Mouse (Mus musculus): Measurements from ENCODE around the gene Gnb1l.

Gene Gnb1l

DNA sequence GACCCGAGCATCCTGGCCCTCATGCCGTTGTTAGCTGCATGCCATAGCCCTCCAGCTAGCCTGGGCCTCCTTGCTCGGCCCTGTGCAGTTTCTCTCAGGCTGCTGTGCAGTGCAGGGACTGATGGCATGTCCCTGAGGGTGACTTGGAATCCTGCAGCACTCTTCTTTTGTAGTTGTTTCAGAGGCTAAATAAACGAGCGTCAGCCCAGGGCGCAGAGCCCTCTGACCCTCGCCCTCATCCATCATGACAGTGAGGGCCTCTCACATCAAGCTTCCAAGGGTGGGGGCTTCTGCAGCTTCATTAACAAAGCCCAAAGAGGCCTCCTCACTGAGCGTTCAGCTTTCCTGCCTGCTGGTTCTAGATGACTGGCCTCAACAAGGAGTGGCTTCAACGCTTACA lies 53.1 kb downstream of the Gnb1l start:
- no peak for DNase-seq

DNA sequence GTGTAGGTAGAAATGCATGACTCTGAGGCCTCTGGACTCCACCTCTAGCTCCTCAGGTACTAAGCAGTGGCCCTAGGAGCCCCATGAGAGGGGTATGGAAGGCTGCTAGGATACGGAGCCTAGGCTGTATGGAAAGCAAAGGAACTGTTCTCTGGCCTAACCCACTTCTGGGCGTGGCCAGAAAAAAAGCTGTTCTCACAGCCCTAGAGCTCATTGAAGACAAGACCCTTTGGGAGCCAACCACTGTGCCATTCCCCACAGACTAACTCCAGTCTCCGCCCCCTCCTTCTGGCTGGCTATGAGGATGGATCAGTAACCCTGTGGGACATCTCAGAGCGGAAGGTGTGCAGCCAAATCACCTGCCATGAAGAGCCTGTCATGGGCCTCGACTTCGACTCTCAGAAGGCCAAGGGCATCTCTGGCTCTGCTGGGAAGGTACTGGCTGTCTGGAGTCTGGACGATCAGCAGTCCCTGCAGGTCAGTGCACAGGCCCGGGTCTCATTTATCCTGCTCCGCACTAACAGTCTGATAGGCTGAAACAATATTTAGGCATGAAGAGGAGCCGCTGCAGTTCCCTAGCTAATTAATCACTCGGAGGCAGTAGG lies 53.7 kb downstream of the Gnb1l start:
- no peak for DNase-seq

DNA sequence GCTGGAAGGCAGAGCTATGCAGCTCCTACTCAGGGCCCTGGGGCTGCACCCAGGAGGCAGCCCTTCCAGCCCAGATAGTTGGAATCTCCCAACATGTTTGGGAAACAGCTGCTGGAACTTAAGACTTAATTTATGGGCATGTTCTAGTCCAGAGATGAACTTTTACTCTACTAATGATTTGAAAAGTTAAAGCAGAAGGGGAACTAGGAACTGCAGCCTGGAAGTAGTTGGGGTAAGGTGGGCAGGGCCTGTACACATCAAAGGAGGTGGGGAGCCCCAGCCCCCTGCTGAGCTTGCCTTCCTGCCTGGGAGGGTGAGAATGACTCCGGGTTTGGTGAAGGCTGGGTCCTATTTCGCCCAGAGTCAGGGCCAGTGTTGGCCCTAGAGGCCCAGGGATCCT lies 56.2 kb downstream of the Gnb1l start:
- DNase-seq, result no peak

DNA sequence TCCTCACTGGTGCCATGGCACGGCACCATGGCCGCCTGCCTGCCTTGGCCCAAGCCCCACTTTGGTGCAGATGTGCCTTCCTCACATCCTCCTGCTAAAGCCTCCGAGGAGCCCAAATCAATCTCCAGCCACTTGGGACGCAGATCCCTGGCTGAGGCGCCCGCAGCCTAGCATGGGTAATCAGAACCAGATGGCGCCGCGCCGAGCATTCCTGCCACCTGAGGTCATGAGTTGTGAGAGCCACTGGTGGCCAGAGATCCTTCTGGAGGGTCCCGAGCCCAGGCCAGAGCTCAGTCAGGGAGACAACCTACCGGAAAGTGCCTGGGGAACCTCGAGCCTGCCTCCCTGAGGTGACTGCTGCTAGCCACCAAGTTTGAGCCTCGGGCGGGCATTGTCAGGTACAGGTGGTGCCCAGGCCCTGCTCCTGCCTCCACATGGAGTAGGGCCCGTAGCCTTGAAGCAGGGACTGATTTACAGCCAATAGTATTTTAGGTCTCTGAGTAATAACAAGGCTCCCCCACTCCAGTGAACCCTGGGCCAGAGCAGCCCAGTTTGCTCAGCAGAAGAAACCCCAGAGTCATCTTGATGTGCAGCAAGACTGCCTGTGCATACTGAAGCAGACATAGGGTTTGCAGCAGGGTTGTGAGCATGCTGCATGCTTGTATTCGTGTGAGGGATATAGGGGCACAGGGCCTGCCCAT lies 56.9 kb downstream of the Gnb1l start:
- DNase-seq, result no peak

DNA sequence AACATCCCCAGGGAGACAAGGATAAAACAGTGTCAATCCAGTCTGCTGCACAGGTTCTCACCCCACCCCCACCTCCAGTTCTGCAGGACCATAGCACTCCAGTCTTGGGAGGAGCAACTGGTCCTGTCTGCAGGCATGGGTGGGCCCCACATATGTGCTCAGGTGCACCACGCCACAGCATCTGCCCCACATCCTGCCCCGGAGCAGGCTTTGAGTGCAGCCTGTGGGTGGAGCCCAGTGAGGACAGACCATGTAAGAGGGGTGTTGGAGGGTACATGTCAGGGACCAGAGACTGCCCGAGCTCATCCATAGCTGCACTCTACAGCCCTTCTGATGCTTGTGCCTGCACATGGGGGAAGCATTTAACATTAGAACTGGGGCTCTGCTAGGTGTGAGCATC lies 57.9 kb downstream of the Gnb1l start:
- DNase-seq, result no peak

DNA sequence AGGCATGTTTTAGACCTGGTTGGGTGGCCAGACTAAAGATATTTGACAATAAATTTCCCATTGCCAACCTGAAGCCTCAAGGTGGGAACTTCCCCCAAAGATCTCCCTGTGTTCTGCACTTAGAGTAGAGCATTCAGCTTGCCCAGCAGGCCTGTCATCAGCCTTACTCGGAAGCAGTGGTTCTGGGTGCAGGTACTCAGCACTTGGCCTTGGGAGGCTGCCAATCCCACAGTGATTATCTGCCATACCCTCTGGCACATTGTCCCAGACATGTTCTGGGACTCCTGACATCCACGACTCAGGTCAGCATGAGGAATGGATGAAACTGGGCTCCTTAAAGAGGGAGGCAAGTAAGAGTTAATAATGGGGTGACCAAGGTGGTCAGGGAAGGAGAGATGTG lies 66.0 kb downstream of the Gnb1l start:
- no peak for DNase-seq

DNA sequence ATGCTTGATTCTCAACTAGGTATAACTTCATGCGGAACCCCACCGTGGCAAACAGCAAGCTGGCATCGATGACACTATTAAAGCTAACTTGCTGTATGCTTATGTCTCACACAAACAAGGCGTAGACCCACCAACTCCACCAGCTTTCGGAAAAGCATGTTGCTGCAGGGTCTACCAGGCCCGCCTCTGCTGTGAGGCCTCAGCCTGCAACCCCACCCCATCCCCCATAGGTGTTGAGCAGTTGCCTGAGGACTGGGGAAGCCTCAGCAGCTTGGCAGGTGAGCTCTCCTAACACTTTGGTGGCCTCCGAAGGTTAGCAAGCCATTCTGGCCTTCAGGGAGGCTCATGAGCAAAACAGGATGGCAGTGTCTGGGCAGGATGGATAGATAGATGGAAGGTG lies 70.1 kb downstream of the Gnb1l start:
- DNase-seq, result no peak

DNA sequence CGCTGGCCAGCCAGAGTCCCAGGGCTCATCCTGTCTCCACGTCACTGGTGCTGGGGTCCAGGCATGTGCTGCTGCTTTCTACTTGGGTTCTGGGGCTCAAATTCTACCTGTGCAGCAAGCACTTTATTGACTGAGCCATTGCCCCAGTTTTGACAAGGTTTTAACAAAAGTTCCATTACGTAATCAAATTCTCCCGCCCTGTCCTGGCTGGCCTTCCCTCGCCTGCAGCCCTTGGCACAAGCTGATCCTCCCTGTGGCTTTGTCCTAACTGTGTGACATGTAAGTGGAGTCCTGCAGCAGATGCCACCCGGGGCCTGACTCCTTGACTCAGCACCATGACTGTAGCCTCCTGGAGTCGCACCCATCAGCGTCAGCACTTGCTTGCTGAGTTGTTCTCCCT lies 75.7 kb downstream of the Gnb1l start:
- no peak for DNase-seq

DNA sequence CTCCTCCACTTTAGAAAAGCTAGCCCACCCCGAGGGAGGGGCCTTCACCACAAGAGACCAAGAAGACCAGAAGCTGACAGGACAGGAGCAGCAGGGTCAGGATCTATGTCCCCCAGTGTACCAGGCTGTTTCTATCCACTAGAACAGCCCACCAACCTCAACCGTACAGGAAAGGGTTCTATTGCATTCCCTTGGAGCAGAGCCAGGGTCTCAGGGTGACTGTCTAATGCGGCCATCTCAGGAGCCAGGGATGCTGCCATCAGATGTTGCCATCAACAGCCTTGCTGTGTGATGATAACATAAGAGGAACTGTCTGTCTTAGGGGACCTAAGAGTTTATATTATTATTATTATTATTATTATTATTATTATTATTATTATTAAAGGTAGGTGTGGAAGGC lies 78.6 kb downstream of the Gnb1l start:
- no peak for DNase-seq

DNA sequence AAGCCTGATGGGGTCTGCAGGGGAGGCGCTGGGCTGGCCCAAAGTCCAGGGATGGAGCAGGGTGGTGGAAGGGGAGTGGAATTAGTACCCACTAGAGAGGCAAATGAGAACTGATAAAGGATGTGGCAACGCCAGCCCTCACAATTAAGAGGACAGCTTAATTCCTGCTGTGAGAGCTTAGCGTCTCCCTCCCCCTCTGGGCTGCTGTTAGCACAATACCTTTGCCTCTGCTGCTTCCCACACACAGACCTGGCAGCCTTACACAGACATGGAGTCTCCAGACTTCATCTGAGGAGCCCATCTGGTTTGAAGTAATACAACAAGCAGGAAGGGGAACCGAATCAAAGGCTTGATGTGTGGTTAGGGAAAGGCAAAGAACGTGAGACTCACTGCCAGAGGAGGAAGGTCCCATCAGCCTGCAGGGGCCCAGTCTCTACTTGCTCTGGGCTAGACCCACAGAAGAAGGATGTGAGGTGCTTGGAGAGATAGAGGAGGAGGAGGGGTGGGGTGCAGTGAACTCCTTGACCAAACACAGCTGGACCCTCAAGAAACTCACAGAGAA lies 79.2 kb downstream of the Gnb1l start:
- no peak for DNase-seq

DNA sequence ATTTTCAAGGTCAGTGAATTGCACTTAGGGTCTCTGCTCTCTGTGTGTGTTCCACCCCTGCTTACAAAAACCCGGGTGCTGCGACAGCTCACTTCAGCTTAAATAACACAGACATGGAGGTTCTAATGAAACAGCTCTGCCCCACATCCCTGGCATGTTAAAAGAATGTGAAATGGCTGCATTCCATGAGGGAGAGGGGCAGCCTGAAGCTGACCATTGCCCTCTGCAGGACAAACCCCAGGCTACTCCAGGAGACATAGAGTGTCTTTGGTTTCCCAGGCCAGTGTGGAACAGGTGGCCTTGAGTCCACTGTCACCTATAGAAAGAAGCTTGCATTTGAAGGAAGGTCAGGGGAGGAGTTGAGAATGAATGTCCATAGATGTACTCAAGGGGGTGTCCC lies 81.9 kb downstream of the Gnb1l start:
- DNase-seq, result no peak

DNA sequence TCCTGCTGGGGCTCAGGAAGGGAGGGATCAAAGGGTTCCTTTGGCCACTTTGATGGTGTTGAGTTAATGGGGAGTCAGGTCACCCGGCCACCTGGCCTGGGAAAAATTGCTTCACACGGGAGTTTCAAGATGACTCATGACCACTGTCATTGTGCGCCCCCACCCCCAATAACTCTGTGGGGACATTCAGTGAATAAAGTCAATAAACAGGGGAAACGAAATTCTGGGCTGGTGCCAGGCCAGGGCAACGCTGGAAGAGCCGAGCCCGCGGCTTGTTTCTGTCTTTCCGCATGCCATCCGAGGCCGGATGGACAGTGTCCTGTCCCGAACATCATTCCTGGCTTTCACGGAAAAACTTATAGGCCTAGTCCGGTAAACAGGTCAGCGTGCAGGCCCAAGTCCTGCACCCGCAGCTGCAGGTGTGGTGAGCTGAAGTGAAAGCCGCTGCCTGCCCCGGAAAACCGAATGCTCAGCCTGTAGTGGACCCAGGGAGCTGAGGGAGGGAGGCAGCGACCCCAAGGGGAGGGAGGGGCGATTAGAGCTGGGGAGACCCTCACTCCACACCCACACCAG lies 82.6 kb downstream of the Gnb1l start:
- DNase-seq, result no peak

DNA sequence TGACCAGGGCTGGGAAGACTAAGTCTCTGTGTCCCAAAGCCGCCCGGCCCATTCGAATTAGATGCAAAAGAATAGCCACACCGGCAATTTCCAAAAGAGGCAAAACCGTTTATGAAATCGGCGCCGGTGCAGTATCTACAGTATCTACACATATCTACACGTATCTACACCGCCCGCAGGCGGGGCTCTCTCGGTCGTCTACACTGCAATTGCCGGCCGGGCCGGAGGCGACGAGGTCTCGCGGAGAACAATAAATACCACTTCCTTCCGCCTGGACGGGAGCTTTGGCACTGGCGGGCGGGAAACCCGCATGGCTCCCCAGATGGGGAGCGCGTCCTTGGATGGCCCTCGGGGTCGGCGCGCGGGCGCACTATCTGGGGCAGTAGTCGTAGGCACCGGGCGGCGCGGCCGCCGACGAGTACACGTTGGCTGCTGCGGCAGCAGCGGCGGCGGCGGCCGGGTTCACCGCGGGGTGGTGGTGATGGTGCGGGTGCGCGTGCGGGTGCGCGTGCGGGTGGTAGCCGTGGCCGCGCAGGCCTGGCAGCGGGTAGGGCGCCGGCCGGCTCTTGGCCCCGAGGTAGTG lies 83.2 kb downstream of the Gnb1l start:
- DNase-seq, result no peak

DNA sequence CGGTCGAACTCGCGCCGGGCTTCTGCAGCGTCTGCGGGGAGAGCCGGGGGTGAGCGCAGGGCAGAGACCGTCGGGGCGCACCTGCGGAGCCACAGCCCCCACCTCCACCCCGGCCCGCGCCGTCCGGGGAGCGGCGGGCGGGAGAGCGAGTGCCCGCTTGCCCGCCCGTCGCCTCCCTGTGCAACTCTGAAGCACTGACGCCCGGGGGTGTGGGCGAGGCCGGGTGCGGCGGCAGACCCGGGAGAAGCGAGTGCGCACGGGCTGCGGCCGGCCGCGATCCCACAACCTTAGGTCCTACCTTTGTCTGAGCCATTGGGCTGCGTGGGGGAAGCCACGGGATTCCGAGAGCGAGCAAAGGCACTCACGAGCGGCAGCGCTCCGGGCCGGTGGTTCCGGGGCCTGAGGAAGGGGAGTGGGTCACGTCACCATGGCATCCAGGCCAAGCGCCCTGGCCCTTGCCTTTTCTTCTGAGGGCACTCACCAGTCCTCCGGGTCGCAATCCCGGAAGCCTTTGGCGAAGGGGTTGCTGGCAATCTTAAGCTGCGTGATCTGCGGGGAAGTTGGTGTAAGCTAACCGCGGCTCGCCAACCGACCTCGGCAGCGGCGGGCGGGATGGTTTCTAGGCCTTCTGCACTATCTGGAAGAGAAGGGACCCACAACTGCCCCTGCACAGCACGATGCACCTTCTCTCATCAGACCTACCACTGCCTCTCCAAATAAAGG lies 84.1 kb downstream of the Gnb1l start:
- no peak for DNase-seq

DNA sequence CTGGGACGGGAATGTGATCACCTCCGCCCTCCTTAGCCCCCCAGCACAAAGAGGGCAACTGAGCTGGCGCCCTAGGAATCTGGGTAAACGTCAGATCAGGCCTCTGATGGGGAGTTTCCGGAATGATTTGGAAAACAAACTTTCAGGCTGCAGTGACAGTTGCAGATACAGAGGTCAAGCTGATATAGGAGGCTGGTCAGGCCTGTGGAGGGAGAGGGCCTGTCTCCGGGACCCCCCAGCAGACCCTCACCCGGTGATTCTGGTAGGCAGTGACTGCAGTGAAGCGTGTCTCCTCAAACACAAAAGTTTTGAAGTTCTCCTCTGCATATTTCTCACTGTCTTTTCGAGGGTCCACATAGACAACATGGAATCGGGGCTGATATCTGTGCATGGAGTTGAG lies 84.7 kb downstream of the Gnb1l start:
- no peak for DNase-seq

DNA sequence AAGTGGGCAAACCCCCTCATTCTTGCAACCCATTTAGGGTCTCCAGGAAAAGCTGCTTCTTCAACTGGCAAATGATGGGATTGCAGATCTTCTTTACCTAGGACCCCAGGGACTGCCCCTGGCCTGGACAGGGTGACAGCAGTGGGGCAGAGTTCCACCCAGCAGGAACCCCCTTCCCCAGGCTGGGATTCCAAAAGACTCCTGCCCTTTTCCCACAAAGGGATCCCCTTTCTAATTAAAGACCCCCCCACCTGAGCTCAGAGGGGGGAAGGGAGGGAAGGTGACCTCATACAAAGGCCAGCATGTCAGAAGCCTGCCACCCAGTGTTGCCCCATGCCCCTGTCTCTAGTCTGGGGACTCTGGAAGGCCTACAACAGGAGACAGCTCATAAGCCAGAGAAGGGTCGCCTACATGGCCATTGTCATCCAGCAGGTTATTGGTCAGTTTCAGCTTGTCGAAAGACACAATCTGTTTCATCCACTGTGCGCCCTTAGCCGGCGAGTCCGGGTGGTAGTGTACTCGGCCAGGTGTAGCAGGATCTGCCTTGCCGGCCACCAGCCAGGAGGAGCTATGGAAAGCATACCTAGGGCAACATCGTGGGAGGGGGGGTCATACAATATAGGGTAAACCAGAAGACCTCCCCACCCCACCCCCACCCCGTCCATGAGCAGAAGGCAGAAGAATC lies 85.3 kb downstream of the Gnb1l start:
- no peak for DNase-seq

DNA sequence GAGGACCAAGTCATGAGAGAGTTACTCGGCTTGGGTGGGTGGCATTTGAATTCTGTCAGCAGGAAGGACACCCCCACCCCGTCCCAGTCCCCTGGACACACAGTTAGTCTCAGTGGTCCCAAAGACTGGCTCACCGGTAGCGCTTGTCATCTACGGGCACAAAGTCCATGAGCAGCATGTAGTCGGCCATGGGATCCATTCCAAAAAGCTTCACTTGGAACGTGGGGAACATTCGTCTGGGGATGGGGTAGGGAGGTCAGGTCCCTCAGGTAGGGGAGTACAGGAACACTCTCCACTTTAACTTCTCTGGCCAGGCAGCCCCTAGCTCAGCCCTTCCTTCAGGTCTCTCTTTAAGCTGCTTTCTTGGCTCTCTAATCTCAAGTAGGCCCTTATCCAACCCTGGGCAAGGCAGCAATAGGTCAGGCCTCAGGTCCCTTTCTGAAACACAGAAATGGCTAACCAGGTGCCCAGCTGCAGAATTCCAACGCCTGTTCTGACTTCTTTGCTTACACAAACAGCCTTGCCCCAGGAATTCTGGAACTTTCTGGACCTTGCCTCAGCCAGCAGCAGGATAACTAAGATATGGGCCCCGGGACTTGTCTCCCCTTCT lies 86.5 kb downstream of the Gnb1l start:
- no peak for DNase-seq

DNA sequence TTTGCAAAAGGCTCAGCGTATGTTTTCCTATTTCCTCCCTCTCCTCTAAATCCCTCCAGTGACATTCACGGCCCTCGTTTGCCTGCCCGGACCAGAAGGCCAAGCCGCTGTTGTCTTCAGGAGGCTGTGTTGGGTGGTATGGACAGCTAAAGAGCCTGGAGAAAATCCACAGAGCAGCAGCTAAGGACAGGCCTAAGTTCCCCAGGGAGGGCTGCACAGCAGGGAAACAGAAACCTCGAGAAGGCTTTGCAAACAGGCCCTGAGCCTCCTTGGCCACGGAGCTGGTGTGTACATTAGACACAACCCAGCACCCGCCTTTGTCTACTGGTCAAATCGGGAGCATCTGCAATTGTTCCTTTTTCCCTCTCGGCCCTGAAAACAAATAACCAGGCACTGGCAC lies 87.2 kb downstream of the Gnb1l start:
- DNase-seq, result no peak

DNA sequence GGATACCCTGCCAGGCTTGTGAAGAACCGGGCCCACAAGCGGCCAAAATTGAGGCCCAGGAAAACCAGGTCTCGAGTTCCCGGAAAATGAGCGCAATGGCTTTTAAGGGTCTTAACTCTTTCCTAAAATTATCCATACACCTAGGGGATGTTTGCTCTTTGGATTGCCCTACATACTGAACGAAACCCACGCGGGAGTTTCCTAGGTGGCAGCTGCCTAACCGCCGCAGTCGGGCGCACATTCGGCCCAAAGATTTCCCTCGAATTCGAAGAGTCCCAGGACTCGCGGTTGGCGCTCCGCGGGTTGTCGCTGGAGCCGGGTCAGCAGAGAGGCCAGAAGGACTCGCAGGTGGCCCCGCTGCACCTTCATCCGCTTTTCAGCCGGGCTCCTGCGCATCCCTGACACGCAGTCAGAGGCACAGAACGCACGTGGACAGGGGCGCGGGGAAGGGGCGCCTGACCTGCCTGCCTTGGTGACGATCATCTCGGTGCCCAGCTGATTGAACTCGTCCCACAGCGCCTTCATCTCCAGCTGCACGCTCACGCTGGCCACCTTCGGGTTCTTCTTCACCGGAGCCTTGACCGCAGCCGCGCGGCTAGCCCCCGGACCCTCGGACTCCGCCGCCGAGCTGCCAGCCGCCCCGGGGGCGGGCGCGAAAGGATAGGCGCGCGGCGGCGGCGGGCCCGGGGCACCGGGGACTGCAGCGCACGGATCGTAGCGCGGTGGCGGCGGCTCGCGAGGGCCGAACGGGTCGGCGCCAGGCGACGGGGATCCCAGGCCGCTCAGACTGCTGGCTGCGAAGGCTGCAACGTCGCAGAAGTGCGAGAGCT lies 87.8 kb downstream of the Gnb1l start:
- DNase-seq, result no peak

DNA sequence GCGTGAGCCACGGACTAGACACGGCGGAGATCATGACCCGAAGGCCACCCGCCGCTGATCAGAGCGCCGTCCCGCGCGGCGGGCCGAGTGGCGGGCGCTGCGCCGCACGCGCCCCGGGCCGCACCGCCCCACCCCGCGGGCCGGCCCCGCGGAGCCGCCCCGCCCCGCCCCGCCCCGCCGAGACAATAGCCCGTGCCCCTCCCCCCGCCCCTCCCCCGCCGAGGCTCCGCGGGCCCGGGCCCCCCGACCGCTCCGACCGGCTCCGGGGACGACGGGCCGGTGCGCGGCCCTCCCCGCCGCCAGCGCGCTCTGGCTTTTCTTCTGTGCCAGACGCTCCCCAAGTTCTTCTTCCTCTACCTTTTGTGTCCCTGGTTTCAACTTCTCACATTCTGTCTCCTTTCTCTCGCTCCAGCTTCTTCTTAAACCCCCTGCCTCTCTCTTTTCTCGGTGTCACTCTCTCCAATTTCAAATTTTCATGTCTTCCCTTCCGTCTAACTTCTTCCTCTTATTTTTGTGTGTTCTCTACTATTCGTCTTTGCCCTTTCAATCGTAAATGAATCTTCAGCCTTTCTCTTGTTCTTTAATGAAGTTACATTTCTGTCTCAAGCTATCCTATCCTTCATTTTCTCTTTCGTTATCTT lies 88.5 kb downstream of the Gnb1l start:
- no peak for DNase-seq
